Mouse (Mus musculus): ENCODE results near the gene Pdcd7. TPM values are rescaled to one million over a fixed set of nuclear protein-coding genes. Genes with fewer than 3 reads are reported as not detected.

The Pdcd7 gene
- total RNA-seq, 2 experiments from 2014 or later, result 23.1 to 23.7 TPM

DNA sequence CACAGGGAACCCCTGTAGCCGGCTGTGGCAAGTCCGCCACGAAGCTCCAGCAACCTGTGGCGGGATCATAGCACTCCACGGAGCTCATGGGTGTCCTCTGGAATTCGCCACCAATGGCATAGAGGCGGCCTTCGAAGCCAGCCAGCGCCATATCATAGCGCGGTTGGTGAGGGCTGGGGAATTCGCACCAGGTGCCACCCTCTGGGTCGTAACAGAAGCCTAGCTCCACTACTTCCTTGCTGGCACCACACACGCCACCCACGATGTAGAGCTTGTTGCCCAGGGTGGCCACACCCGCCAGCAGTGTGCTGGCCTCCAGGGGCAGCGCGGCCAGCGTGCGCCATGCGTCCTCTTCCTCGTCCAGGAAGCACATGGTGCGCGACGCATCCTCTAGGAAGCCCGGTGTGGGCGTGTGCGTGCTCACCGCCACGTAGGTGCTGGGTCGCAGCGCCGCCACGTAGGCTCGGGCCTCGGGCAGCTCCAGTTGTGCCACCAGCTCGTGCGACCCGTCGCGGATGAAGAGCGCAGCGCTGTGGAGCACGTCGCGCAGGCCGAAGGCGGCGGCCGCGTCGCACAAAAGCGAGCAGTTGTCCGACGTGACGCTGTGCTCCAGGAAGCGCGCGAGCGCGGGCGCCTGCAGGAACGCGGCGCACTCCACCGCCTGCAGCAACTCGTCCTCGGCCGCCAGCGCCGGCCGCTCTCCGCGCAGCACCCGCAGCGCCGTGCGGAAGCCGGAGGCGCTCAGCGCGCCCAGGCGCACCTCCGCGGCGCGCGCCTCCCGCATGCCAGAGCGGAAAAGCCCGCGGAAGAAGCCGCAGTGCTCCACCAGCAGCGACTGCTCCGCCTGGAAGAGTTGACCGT lies 45.1 kb downstream of the Pdcd7 start:
- peak in 1 of 2 experiments; percentile 49 for DNase-seq (ENCODE audit: extremely low spot score in 1 of 2, low spot score in 2 of 2)
- intact Hi-C loops (cut with DNase I), result no loop called here

DNA sequence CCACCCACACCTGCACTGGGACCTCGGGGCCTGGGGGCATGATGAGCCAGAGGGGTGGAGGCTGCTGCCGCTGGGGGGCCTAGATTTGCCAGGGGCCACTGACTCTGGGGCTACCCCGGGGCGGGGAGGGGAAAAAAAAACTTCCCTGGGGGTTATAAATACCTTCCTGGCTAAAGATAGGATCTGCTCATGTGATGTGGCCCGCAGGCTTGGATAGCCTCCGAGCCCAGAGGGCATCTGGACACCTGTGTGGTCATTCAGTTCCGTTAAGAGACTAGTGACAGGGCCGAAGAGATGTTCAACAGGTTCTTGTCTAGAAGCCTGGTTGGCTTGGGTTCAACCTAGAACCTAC lies 45.7 kb downstream of the Pdcd7 start, which contains the start of gene Kbtbd13:
Kbtbd13 (minus strand) TSS at position 40 of the 352 bp plus-strand sequence.
- intact Hi-C loops (cut with DNase I), result no loop called here

GRCm38 (mm10) chr9:65392638-65393364 lies 46.9 kb downstream of the Pdcd7 start:
- peak; percentile 19 to 76 for DNase-seq (ENCODE audit: extremely low spot score in 1 of 2, low spot score in 2 of 2)

More for the DNA sequence above, 45.7 kb downstream of the Pdcd7 start, which contains the start of gene Kbtbd13:
- no peak for DNase-seq (ENCODE audit: extremely low spot score in 1 of 2, low spot score in 2 of 2)

GRCm38 (mm10) chr9:65393606-65394005 lies 47.7 kb downstream of the Pdcd7 start:
- peak in 1 of 2 experiments; percentile 57 for DNase-seq (ENCODE audit: extremely low spot score in 1 of 2, low spot score in 2 of 2)
- intact Hi-C loops (cut with DNase I), result loop anchor here (2.0 kb wide), 1 partner anchor 39 kb away; no protein-coding TSS in a partner anchor

More at GRCm38 (mm10) chr9:65392638-65393364, 46.9 kb downstream of the Pdcd7 start:
- intact Hi-C loops (cut with DNase I), result loop anchor here (2.0 kb wide), 1 partner anchor 40 kb away; no protein-coding TSS in a partner anchor

GRCm38 (mm10) chr9:65394360-65394759 lies 48.5 kb downstream of the Pdcd7 start:
- intact Hi-C loops (cut with DNase I), result no loop called here
- peak in 1 of 2 experiments; percentile 56 for DNase-seq (ENCODE audit: extremely low spot score in 1 of 2, low spot score in 2 of 2)

DNA sequence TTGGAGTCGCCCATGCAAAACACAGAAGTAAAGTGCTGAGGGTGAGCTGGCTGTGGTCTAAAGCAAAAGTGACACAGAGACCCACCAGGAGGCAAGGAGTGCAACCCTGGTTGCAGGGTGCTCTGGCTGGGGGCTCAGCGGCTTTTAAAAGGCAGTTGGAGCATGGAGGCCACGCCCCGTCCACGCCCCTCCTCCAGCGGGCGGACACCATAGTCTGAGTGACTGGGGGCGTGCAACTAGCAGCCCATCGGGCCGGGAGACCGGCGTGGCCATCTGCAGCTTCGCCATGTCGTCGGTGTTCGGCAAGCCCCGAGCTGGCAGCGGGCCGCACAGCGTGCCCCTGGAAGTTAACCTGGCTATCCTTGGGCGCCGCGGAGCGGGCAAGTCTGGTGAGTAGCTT lies 52.4 kb downstream of the Pdcd7 start, which contains the start of gene Rasl12:
Rasl12 (plus strand) TSS at position 228 of the 400 bp plus-strand sequence.
- DNase-seq (ENCODE audit: extremely low spot score in 1 of 2, low spot score in 2 of 2), result peak; percentile 12 to 88
- intact Hi-C loops (cut with DNase I), result no loop called here

- DNase-seq (ENCODE audit: extremely low spot score in 1 of 2, low spot score in 2 of 2), result no peak
- intact Hi-C loops (cut with DNase I), result no loop called here
These were observed 54.0 kb downstream of the Pdcd7 start for GRCm38 (mm10) chr9:65399934-65400333.

GRCm38 (mm10) chr9:65404331-65405183 lies 58.7 kb downstream of the Pdcd7 start:
- intact Hi-C loops (cut with DNase I), result no loop called here
- DNase-seq (ENCODE audit: extremely low spot score in 1 of 2, low spot score in 2 of 2), result peak; percentile 65 to 86

GRCm38 (mm10) chr9:65405184-65405449 lies 59.2 kb downstream of the Pdcd7 start:
- intact Hi-C loops (cut with DNase I), result no loop called here
- DNase-seq (ENCODE audit: extremely low spot score in 1 of 2, low spot score in 2 of 2), result no peak

- DNase-seq (ENCODE audit: extremely low spot score in 1 of 2, low spot score in 2 of 2), result no peak
- intact Hi-C loops (cut with DNase I), result no loop called here
These were observed 61.4 kb downstream of the Pdcd7 start for GRCm38 (mm10) chr9:65407327-65407726.

GRCm38 (mm10) chr9:65407861-65408260 lies 62.0 kb downstream of the Pdcd7 start:
- no peak for DNase-seq (ENCODE audit: extremely low spot score in 1 of 2, low spot score in 2 of 2)
- intact Hi-C loops (cut with DNase I), result no loop called here

GRCm38 (mm10) chr9:65408871-65409295 lies 63.0 kb downstream of the Pdcd7 start:
- intact Hi-C loops (cut with DNase I), result no loop called here
- DNase-seq (ENCODE audit: extremely low spot score in 1 of 2, low spot score in 2 of 2), result peak in 1 of 2 experiments; percentile 37

Other genes starting within 250 kb of the Pdcd7 start
- gene Igdcc4, start 244.6 kb upstream of the Pdcd7 start, total RNA-seq (2021), result 10 to 100 TPM; 25.5 to 29.2 TPM
- gene Igdcc3, start 204.9 kb upstream of the Pdcd7 start, total RNA-seq (2021), result 1 to 10 TPM; 2.5 to 4.2 TPM
- 1 to 10 TPM; 4.1 to 4.6 TPM for gene Parp16, start 150.8 kb upstream of the Pdcd7 start, total RNA-seq (2021)
- under 1 TPM; 0.08 to 0.09 TPM for gene Cilp, start 80.9 kb upstream of the Pdcd7 start, total RNA-seq (2021)
- gene Clpx, start 51.8 kb upstream of the Pdcd7 start, total RNA-seq (2021), result 10 to 100 TPM; 25.3 to 25.4 TPM
- 1 to 10 TPM; 2.5 to 4.7 TPM for gene Ubap1l, start 14.9 kb downstream of the Pdcd7 start, total RNA-seq (2021)
- under 1 TPM in 1 of 2 experiments, not detected in 1; 0.26 TPM for gene Kbtbd13, start 45.5 kb downstream of the Pdcd7 start, total RNA-seq (2021)
- gene Rasl12, start 52.4 kb downstream of the Pdcd7 start, total RNA-seq (2021), result 1 to 10 TPM; 2.6 to 2.8 TPM
- not detected for gene Slc51b, start 76.9 kb downstream of the Pdcd7 start, total RNA-seq (2021)
- gene Mtfmt, start 89.7 kb downstream of the Pdcd7 start, total RNA-seq (2021), result 10 to 100 TPM; 19.5 to 21.2 TPM
- 10 to 100 TPM; 29.3 to 32.5 TPM for gene Spg21, start 114.8 kb downstream of the Pdcd7 start, total RNA-seq (2021)
- gene Ankdd1a, start 174.1 kb downstream of the Pdcd7 start, total RNA-seq (2021), result 1 to 10 TPM; 2.7 to 3.4 TPM
- 1 to 10 TPM; 4.9 to 9.5 TPM for gene Plekho2, start 233.9 kb downstream of the Pdcd7 start, total RNA-seq (2021)
- 1 to 10 TPM in 1 of 2 experiments, under 1 TPM in 1; 0.79 to 1.1 TPM for gene Pif1, start 241.1 kb downstream of the Pdcd7 start, total RNA-seq (2021)

Data from left cerebral cortex, postnatal 10 days (tissue).